Mouse (Mus musculus) left cerebral cortex, postnatal 14 days (tissue): ENCODE data around the gene Dock1. TPM values are rescaled to one million over a fixed set of nuclear protein-coding genes. Genes with fewer than 3 reads are reported as not detected.

ENCODE experiments used
- DNase-seq, 2 experiments: peaks; one replicate each; pipeline ENCODE4 v3.0.0; 2021 to 2022; ENCODE audit warnings: low spot score in 2 of 2, mixed read lengths in 1 of 2
- intact Hi-C: fragments of 180-260 bp; cut with DNase I; formaldehyde crosslinking; loops from one replicate; pipeline ENCODE4 v1.15.1; 2025
- total RNA-seq, 2 experiments: library from RNA; stranded (reverse); gene quantifications; 2 replicates each; pipeline ENCODE4 v1.2.3; 2021

Gene Dock1
- total RNA-seq, 2 experiments from 2014 or later, result 19.3 to 21.5 TPM

- intact Hi-C loops, result no loop called here
- no peak for DNase-seq
These were observed 525.2 kb downstream of the Dock1 start for GRCm38 (mm10) chr7:135195631-135196030.

GRCm38 (mm10) chr7:135196828-135197227 is 526.4 kb downstream of the Dock1 start:
- intact Hi-C loops, result no loop called here
- DNase-seq, result peak in 1 of 2 experiments; percentile 23

- intact Hi-C loops, result no loop called here
- DNase-seq, result no peak
These were observed 533.5 kb downstream of the Dock1 start for GRCm38 (mm10) chr7:135203920-135204319.

- intact Hi-C loops, result no loop called here
- peak; percentile 28 to 29 for DNase-seq
These were observed 534.7 kb downstream of the Dock1 start for GRCm38 (mm10) chr7:135205111-135205510.

- no peak for DNase-seq
- intact Hi-C loops, result no loop called here
These were observed 538.6 kb downstream of the Dock1 start for GRCm38 (mm10) chr7:135208947-135209567.

GRCm38 (mm10) chr7:135210296-135210695 is 539.8 kb downstream of the Dock1 start:
- intact Hi-C loops, result no loop called here
- no peak for DNase-seq

- no peak for DNase-seq
- intact Hi-C loops, result no loop called here
These were observed 540.4 kb downstream of the Dock1 start for GRCm38 (mm10) chr7:135210831-135211230.

- DNase-seq, result no peak
- intact Hi-C loops, result no loop called here
These were observed 542.1 kb downstream of the Dock1 start for GRCm38 (mm10) chr7:135212505-135212904.

- no peak for DNase-seq
- intact Hi-C loops, result no loop called here
These were observed 551.0 kb downstream of the Dock1 start for GRCm38 (mm10) chr7:135221475-135221874.
